Mouse (Mus musculus) inflammation-experienced regulatory T-cells (primary cell): Measurements from ENCODE around the gene Cyp3a16. TPM values are rescaled to one million over a fixed set of nuclear protein-coding genes. Genes with fewer than 3 reads are reported as not detected.

Experiments used
- polyA plus RNA-seq, 2 experiments: library from polyadenylated mRNA; unstranded; fragments of 100-300 nt; shearing (Covaris generic); gene quantifications; one replicate each; pipeline ENCODE4 v1.2.1; 2017

The Cyp3a16 gene
- under 1 TPM in 1 of 2 experiments, not detected in 1; 0.16 TPM for polyA plus RNA-seq

DNA sequence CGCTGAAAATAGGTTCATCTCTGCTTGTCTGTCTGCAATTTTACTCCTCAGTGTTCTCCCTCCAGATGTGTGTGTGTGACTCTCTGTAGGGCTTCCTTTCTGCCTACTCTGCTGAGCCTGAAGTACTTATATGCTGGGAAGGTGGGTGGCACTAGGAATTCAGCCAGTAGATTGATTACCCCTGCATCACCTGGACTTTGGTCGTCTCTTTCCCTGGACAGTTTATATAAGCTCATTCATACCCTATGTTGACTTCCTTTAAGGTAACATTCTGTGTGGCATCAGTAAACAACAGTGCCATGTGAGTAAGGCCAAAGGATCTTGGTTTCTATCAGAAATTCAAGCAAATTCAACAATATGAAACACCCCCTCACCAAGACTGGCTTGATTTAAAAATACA is at the start of gene Cyp3a16:
Cyp3a16 (minus strand) TSS at position 101 of the 400 bp plus-strand sequence.

Other genes starting within 250 kb of the Cyp3a16 start
- 10 to 100 TPM; 42.7 to 48.2 TPM for gene Zfp655, start 238.0 kb downstream of the Cyp3a16 start, polyA plus RNA-seq
- gene Zscan25, start 189.2 kb downstream of the Cyp3a16 start, polyA plus RNA-seq = 1 to 10 TPM in 1 of 2 experiments, under 1 TPM in 1; 0.98 to 2.0 TPM
- gene Cyp3a57, start 124.4 kb downstream of the Cyp3a16 start, polyA plus RNA-seq = under 1 TPM in 1 of 2 experiments, not detected in 1; 0.18 TPM
- gene Cyp3a41b, start 115.0 kb upstream of the Cyp3a16 start, polyA plus RNA-seq = not detected